22 mouse cellular contexts compared by ENCODE assay signal in genomic region chr3:157189834-157190233, GRCm38 (mm10).
"Had no signal": no experiment of that assay in that cellular context is flagged by ENCODE, and none has a peak within 500 bp of the region (broad histone marks: within the 10 kb centered on the region; RNA-seq: fewer than 3 reads in every experiment).

No protein-coding gene starts in this region.

- ATAC-seq: liver, embryonic 12.5 days had no signal

- H3K9ac ChIP-seq: kidney, embryonic 15.5 days; limb, embryonic 13.5 days; liver, embryonic 12.5 days; liver, embryonic 15.5 days; lung, embryonic 15.5 days; neural tube, embryonic 12.5 days; neural tube, embryonic 15.5 days had no signal

- H3K27me3 ChIP-seq: kidney, embryonic 15.5 days; limb, embryonic 13.5 days; liver, embryonic 12.5 days; liver, embryonic 15.5 days; lung, embryonic 15.5 days; megakaryocyte, embryonic 14.5 days; neural tube, embryonic 12.5 days; neural tube, embryonic 15.5 days had no signal

- H3K4me2 ChIP-seq: kidney, embryonic 15.5 days; limb, embryonic 13.5 days; liver, embryonic 12.5 days; liver, embryonic 15.5 days; lung, embryonic 15.5 days; neural tube, embryonic 12.5 days; neural tube, embryonic 15.5 days had no signal

- H3K4me1 ChIP-seq: kidney, embryonic 15.5 days; limb, embryonic 13.5 days; liver, embryonic 12.5 days; liver, embryonic 15.5 days; megakaryocyte, embryonic 14.5 days; neural tube, embryonic 12.5 days had no signal

- H3K4me3 ChIP-seq: kidney, embryonic 15.5 days; left cerebral cortex, adult 2 months; limb, embryonic 13.5 days; liver, embryonic 12.5 days; liver, embryonic 15.5 days; lung, embryonic 15.5 days; megakaryocyte, embryonic 14.5 days; midbrain, embryonic 10.5 days; neural tube, embryonic 12.5 days; neural tube, embryonic 15.5 days had no signal

- H3K36me3 ChIP-seq: kidney, embryonic 15.5 days; limb, embryonic 13.5 days; liver, embryonic 12.5 days; liver, embryonic 15.5 days; lung, embryonic 15.5 days; midbrain, embryonic 10.5 days; neural tube, embryonic 12.5 days; neural tube, embryonic 15.5 days had no signal

- DNase-seq: kidney, adult 11 months; kidney, adult 8-10 months; kidney, postnatal 10 days; kidney, postnatal 36 days; layer of hippocampus, postnatal 36 days; liver; lung, adult 18-20 months; lung, postnatal 14 days; right cerebral cortex, postnatal 14 days; right cerebral cortex, postnatal 4 days; thymus, postnatal 4 days had no signal

- H3K9me3 ChIP-seq: kidney, embryonic 15.5 days; limb, embryonic 13.5 days; liver, embryonic 12.5 days; liver, embryonic 15.5 days; lung, embryonic 15.5 days; megakaryocyte, embryonic 14.5 days; midbrain, embryonic 10.5 days; neural tube, embryonic 12.5 days; neural tube, embryonic 15.5 days had no signal

- H3K27ac ChIP-seq: kidney, embryonic 15.5 days; left cerebral cortex, adult 2 months; limb, embryonic 13.5 days; liver, embryonic 12.5 days; liver, embryonic 15.5 days; lung, embryonic 15.5 days; macrophage; midbrain, embryonic 10.5 days; neural tube, embryonic 12.5 days; neural tube, embryonic 15.5 days had no signal
